Mouse (Mus musculus): ENCODE results near the gene Atf2.

Atf2 gene

GRCm38 (mm10) chr2:73779016-73779595 is 113.3 kb downstream of the Atf2 start:
- in situ Hi-C loops (cut with MboI, MseI): no loop called here

GRCm38 (mm10) chr2:73776936-73777335 is 115.5 kb downstream of the Atf2 start:
- in situ Hi-C loops (cut with MboI, MseI): no loop called here

GRCm38 (mm10) chr2:73775683-73776310 is 116.6 kb downstream of the Atf2 start:
- in situ Hi-C loops (cut with MboI, MseI): no loop called here

GRCm38 (mm10) chr2:73774786-73775682 is 117.4 kb downstream of the Atf2 start, which contains the start of gene Chn1:
Gene Chn1, minus strand, starts transcription at chr2:73775346.
- in situ Hi-C loops (cut with MboI, MseI): no loop called here

- in situ Hi-C loops (cut with MboI, MseI): no loop called here
These were observed 119.5 kb downstream of the Atf2 start for GRCm38 (mm10) chr2:73772945-73773344.

GRCm38 (mm10) chr2:73768669-73769068 is 123.8 kb downstream of the Atf2 start:
- in situ Hi-C loops (cut with MboI, MseI): loop anchor here (10.0 kb wide), 1 partner anchor 754 kb away; no protein-coding TSS in a partner anchor

Measured in T-helper 1 cell (primary cell).